Mouse (Mus musculus) c-Kit-positive CD71-negative TER-119-negative erythroid progenitor cells, embryonic 14.5 days (primary cell): ENCODE data around the gene Aars.
"Not testable (repeated sequence)": the region's sequence is repeated elsewhere in the genome, so short reads cannot be mapped to it uniquely, and the experiment has no call there.

Experiments
- DNase-seq: peaks from one replicate; pipeline ENCODE4 v3.0.0-alpha.2; 2013; ENCODE audit warnings: low read depth

Aars gene

DNA sequence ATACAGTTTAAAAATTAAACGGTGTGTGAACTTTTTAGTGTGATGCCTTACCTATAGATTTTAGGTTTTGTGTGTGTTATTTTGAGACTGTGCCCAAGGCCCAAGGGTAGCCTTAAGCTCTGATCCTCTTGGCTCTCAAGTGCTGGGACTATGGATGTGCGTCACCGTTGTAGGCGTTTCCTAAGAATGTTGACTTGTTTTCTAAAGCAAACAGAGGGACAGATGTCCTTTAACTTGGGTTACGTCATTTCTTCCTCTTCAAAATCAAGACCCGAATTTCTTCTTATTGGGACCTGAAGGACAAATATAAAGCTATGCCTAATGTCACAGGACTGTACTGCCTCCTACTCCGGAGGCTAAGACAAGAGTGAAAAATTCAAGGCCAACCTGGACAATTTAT is at the start of gene Aars:
Gene Aars (plus strand): TSS at position 229 of the 400 bp plus-strand sequence.
- no peak for DNase-seq

DNA sequence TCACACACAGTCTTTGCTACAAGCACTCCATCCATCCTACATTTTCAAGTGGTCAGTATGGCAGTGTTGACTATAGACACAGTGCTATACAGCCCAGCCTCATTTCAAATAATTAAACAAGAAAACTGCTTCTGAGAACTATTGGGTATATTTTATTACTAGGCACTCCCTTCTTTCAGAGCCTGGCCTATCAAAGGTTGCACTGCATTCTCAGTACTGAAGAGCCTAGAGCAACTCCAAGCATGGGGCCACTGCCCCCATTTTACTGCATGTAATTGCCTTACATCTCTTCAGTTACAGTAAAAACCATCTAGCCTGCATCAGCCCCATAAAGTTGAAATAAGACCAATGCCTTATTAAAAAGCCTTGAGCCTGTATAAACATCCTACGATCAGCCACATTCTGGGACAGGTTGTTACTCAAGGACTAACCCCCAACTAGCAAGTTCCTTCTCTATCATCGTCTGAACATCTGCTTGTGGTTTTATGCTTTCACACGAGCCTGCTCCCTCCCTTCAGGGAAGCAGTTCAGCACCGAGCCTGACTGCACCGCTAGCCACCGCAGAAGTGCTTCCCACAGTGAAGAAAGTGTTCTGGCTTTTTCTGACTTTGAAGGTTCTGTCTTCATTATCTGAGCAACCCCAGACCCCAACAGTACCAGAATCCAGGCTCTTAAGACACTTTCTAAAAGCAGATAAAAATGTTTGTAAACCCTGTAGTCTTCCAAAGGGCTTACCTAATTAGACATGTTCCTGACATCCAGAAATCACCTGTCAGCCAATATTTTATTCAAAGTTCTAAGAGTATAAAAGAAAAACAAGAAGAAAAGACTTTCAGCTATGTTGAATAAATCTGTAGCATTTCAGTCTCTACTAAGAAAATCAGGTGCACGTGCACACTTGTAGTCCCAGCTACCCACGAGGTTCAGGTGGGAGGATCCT is 44.9 kb upstream of the Aars start:
- peak; percentile 72 for DNase-seq

DNA sequence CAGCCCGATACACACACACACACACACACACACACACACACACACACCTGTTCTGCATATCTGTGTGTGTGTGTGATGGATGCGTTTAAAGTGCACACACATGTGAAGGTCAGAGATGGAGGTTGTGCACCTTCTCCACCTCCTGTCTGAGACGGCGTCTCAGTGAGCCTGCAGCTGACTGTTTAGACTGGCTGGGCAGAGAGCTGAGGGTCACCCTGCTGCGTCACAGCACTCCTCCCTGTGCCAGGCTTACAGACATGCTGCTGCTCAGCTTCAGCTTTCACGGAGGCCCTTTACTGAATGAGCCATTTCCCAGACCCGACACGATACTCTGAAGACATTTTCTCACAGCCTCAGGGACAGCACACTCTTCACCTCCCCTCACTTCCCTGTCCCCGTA is 42.9 kb upstream of the Aars start:
- no peak for DNase-seq

DNA sequence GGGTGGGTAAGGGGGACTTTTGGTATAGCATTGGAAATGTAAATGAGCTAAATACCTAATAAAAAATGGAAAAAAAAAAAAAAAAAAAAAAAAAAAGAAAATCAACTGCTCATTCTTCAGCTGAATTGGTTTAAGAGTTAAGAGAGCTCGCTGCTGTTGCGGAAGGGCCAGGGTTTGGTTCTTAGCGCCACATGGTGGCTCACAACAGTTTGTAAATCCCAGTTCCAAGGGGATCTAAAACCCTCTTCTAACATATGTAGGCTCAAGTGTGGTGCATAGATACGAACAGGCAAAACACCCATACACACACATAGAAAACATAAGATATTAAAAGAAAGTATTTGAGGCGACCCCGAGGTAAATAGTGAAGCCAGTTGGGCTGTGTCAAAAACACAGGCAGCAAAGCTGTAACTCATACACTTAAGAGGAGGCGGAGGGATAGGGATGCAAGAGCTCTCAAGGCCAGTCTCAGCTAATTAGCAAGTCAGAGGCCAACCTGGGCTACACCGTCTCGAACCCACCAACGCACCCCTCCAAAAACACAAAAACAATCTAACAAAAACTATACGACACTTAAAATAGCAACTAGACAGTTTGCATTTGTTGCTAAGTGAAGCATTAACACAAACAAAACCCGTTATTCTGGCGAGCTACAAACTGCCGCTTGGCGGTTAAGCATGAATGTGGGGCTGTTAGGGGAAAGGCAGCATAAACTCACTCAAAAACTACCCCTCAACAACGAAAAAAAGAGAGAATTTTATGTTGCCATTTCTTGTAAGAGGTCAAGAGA is 36.1 kb upstream of the Aars start:
- no peak for DNase-seq

DNA sequence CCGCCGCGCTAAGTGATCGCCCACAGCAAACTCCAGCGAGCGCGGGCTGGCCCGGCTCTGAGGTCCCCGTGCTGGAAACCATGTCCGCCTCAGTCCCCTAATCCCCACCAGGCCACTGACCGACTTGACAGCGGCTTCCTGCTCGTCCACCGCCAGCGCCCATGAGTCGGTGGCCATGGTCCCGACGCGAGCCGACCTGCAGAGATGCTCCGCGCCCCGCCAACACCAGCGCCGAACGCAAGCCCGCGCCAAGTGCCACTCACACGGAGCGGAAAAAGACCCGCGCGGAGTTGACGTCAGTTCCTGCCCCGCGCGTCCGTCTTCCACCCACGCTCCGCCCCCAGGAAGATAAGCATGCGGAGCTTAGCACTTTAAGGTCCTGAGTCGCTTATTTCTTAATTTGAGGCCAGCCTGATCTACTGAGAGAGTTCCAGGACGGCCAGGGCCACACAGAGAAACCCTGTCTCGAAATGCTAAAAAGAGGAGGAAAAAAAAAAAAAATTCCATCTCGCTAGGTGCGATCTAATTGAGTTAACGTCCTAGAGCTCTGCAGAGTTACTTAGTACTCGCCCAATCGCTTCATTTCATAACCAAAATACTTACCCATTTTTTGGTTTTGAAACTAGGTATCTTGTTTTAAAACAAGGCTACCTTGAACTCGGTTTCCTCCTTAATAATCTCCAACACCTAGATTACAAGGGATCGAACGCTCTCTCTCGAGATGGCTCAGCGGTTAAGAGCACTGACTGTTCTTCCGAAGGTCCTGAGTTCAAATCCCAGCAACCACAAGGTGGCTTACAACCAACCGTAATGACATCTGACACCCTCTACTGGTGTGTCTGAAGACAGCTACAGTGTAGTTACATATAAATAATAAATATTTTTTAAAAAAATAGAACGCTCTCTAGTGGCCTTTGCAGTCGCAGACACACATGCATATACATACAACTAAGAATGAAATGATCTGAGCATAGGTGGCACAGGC is 35.1 kb upstream of the Aars start, which contains the start of gene Ddx19a:
Gene Ddx19a (minus strand): TSS at position 254 of the 985 bp plus-strand sequence.
- DNase-seq, result peak; percentile 85

DNA sequence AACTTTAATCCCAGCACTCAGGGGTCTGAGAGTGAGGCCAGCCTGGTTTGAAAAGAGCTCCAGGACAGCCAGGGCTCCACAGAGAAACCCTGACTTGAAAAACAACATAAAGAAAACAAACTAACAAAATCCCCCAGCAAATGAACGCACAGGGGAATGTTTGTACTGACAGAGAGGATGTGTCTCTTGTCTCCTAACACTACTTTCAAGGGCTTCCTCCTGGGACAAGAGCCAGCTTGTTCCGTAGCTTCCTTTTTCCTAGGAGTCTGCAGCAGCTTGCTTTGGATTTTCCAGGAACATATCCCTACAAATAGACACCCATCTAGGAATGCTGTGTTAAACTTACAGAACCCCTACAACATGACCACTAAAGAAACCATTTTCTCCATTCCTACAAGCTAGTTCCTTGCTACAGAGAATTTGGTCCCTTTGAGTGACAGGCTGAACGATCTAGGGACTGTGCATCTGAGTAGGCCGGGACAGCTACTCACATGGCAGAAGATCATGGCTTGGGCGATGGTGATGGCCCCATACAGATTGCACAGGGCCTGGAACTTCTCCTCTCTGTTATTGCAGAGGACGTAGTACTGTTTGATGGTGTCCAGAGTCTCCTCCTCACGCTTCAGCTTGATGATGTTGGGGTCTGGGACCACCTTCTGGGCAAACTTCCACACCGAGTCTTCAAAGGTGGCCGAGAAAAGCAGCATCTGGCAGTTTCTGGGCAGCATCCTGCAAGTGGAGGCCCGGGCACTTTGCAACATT is 22.5 kb upstream of the Aars start:
- DNase-seq, result not testable (repeated sequence)

DNA sequence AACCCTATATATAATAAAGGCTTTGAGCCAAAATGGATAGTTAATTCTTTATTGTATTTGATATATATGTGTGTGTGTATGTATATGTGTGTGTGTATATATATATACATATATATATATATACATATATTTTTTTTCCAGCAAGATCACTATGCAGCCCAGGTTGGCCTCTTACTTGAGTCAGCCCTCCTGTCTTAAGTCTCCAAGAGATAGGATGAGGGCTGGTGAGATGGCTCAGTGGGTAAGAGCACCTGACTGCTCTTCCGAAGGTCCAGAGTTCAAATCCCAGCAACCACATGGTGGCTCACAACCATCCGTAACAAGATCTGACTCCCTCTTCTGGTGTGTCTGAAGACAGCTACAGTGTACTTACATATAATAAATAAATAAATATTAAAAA is 6.3 kb upstream of the Aars start:
- not testable (repeated sequence) for DNase-seq

DNA sequence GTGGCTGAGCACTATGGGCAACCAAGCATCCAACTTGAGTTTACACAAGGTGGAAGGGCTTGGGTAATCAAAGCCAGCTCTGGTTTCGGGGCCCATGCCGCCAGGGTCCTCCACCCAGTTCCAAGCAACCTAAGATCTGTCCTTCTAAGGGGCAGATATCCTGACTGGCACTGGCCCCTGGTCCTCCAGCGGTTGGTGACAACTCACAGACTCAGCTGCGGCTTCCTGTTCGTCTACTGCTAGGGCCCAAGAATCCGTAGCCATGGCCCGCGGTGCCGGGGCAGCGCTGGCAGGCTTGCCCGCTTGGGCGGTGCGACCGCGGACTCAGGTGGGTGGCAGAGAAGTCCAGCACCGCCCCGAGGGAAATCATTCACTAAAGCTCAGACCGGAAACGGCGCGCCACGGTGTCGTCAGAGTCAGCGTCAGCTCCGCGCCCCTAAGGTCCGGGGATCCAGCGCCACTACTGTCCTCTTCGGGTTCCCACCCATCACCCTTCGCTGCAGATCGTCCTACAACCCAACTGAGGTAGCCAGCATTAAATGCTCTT is 5.5 kb upstream of the Aars start:
- DNase-seq, result peak; percentile 82

DNA sequence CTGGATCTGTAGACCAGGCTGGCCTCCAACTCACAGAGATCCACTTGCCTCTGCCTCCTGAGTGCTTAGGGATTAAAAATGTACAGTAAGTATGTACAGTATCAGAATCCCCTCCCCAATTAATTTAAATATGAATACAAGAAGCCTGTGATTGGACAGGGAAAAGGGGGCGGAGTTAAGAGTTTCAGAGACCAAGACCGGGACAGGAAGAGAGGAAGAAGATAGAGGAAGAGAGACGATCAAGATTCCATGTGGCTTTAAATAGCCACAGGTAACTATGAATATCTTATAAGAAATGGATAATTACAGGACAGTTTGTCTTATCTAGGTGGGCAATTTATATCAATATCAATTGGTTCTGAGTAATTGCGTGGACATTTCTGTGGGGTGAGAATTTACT is 3.4 kb upstream of the Aars start:
- DNase-seq, result no peak

DNA sequence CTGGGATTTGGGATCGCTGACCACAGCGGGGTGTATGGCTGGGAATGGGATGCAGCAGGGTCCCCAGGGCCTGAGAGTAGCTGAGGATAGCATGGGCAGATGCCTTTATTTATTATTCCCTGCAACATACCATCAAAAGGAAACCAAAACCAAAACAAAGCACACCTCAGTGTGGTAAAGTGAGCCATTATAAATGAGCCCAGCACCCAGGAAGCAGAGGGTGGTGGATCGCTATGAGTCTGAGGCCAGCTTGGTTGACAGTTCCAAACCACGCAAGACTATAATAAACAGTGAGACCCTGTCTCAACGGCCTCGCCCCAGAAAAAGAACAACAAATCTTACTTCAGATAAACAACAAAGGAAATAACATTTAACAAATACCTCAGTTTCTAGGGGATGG is 2.9 kb upstream of the Aars start:
- DNase-seq, result no peak

DNA sequence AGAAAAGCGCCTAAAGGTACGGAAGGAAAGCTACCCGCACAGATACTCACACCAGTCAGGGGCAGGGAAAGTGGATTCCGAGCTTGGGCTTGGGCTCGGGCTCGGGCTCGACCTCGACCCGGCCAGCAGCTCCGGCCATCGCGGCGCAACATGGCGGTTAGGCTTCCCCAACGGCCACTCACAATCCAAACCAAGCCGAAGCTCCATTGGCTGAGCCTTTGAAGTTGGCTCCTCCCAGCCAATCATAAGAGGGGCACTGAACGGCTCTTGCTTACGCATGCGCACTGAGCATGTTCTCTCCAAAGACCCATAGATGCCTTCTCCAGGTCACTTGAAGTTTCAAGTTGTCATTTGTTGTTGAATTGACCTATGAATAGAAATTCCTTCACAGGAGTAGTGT is 1.4 kb upstream of the Aars start, which contains the start of gene Ddx19b:
Gene Ddx19b (minus strand): TSS at position 180 of the 400 bp plus-strand sequence.
- DNase-seq, result no peak

DNA sequence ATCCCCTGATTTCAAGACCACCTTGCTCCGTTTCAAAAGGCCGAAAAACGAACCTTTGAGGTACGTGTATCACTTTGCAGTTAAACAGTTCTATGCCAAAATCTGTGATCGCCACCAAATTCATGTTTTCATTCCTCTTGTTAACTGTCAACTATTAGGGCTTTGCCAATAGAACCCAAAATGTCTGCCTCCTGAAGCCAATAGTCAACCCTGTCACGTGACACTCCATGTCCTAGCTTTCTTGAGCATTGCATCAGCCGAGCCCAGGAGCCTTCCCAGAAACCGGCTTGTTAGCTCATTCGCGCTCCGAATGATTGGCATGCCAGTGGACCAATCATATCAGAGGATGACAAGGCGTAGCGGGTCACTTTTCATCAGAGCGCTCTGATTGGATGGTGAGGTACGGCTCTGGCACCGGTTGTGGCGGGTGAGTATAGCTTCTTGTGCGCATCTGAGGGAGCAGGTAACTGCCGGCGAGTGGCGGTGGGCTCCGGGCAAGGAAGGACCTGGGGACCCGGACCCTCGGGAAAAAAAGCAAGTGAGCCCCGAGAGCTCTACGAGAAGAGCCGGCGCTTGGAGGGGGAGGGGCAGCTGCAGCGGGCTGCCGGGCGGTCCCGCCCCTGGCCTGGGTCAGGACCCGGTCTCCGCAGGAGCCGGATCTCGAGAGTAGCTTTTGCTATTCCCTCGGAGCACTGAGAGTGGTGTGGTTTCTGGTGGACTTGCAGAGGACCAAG is 705 bp downstream of the Aars start:
- peak; percentile 100 for DNase-seq

DNA sequence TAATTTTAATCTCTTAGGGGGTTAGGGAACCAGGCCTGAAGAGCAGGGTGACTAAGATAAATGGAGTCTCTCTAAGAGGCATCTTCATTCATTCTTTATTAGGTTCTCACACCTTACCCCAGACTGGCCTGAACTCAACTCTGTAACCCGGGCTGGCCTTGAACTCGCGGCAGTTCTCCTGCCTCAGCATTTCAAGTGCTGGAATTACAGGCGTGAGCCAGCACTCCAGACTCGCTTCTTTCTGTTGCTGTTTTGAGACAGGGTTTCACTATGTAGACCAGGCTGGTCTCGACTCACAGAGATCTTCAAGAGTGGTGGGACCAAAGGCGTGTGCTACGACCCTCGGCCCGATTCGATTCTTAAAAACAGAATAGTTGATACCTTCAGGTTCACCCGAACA is 1.3 kb downstream of the Aars start:
- DNase-seq, result no peak

DNA sequence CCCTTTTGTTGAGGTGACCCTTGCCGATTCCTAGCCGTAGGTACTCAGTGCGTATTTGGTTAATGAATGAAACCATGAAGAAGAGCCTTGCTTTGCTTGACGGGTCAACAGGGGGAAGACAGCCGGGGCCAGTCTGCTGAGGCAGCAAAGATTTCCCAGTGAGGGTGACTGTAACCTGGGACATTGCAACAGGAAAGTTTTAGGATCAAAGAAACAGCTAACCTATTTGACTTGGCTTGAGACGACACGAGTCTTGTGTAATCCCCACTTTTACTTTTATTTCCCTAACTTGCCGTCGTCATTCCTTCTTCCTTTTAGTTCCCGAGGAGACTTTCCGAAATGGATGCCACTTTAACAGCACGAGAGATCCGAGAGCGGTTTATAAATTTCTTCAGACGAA is 3.6 kb downstream of the Aars start:
- DNase-seq, result no peak

DNA sequence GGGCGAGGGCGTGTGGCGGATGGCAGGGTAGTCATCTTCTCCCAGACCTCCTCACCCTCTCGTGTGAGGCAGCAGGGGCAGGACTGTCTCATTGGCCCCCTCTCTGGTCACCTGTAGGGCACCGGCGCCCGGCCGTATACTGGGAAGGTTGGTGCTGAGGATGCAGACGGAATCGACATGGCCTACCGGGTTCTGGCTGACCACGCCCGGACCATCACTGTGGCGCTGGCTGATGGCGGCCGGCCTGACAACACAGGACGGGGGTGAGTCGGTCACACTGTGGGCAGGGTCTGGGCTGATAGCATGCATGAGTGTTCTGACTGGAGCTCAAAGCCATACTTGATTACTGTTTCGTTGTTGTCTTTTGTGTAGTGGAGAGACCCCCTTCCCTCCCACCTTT is 9.6 kb downstream of the Aars start:
- no peak for DNase-seq

DNA sequence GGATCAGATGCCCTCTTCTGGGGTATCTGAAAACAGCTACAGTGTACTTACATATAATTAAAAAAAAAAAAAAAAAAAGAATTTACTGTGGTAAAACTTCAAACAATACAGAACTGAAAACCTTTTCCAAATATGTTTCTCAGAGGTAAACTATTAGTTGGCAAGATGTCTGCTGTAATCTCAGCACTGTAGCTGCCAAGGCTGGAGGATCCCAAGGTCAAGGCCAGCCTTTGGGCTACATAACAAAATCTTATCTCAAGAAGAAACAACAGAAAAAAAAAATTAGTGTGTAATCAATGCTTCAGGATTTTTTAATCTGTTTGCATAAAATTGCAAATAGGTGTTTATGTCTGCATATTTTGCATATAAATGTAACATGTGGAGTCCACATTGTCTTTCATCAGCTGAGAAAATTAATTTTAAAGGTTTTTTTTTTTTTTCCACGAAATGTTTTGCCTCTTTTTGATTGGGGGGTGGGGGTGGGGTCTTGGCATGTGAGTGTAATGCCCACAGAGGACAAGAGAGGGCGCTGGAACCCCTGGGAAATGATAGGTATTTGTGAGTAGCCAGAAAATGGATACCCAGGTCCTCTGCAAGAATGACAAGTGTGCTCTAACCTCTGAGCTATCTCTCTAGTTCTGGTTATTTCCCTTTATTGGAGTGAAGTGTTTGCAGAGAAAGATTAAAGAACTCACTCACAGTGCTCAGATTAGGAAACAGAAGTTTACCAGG is 11.2 kb downstream of the Aars start:
- no peak for DNase-seq

DNA sequence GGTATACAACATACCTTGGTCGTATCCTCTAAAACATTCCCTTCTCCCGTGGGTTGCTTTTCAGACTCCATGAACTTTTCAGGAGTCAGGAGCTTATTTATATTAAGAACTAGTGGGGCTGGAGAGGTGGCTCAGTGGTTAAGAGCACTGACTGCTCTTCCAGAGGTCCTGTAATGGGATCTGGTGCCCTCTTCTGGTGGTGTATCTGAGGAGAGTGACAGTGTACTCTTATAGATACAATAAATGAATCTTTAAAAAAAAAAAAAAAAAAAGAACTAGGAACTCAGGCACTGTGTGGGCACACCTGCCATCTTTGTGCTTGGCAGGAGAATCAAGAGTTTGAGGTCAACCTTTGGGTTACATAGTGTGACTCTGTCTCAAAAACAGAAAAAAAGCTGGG is 15.8 kb downstream of the Aars start:
- no peak for DNase-seq

DNA sequence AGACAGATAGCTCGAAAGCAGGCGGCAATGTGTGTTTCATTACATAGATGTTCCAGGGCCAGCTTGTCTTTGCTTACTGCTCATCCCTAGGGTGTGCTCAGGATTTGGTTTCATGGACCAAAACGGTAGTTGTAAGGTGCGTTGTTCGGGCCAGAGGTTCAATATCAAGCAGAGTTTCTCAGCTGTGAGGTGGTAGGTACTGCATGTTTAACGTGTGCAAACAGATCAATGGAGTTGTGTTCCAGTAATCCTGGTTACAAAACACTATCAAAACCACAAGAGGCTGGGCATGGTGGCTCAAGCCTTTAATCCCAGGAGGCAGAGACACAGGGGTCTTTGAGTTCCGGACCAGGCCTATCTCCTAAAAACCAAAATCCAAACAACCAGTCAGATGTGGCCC is 16.2 kb downstream of the Aars start:
- DNase-seq, result no peak

DNA sequence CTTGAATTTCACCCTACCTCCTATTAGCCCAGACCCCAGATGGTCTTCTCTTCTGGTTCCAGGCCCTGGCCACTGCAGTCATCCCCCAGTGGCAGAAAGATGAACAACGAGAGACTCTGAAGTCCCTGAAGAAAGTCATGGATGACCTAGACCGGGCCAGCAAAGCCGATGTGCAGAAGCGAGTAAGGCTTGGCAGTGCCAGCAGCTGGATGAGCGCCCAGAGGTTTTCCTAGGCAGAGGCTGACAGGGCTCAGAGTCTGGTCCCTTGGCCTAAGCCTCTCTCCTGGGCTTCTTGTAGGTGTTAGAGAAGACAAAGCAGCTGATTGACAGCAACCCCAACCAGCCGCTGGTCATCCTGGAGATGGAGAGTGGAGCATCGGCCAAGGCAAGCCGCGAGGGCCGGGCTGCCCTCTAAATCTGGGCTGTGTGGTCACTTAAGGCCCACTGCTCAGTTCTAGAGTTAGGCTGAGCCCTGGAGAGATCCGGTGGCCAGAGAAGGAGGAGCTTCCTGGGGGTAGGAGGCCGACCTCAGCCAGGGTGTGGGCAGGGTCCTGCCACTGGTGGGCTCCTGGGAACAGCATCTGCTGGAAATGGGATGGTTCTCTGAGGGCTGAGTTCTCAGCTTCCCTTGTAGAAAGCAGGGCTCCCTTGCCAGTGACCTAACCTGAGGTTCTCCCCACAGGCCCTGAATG is 21.0 kb downstream of the Aars start:
- no peak for DNase-seq
